Mouse (Mus musculus): ENCODE results near the gene S100a8. TPM values are rescaled to one million over a fixed set of nuclear protein-coding genes. Genes with fewer than 3 reads are reported as not detected.

The S100a8 gene
- total RNA-seq, 2 experiments from 2014 or later = 0.79 TPM; not detected in 1

- DNase-seq (ENCODE audit: extremely low spot score in 1 of 2, low spot score in 2 of 2) = peak in 1 of 2 experiments; percentile 40
- intact Hi-C loops (cut with DNase I) = no loop called here
Measured at GRCm38 (mm10) chr3:90657405-90657804, 11.4 kb upstream of the S100a8 start.

GRCm38 (mm10) chr3:90659364-90660044, 9.3 kb upstream of the S100a8 start:
- intact Hi-C loops (cut with DNase I) = no loop called here
- no peak for DNase-seq (ENCODE audit: extremely low spot score in 1 of 2, low spot score in 2 of 2)

- no peak for DNase-seq (ENCODE audit: extremely low spot score in 1 of 2, low spot score in 2 of 2)
- intact Hi-C loops (cut with DNase I) = no loop called here
Measured at GRCm38 (mm10) chr3:90664219-90664618, 4.6 kb upstream of the S100a8 start.

GRCm38 (mm10) chr3:90678656-90679055, 9.9 kb downstream of the S100a8 start:
- intact Hi-C loops (cut with DNase I) = no loop called here
- DNase-seq (ENCODE audit: extremely low spot score in 1 of 2, low spot score in 2 of 2) = no peak

- DNase-seq (ENCODE audit: extremely low spot score in 1 of 2, low spot score in 2 of 2) = no peak
- intact Hi-C loops (cut with DNase I) = no loop called here
Measured at GRCm38 (mm10) chr3:90683929-90684328, 15.2 kb downstream of the S100a8 start.

- intact Hi-C loops (cut with DNase I) = no loop called here
- DNase-seq (ENCODE audit: extremely low spot score in 1 of 2, low spot score in 2 of 2) = no peak
Measured at GRCm38 (mm10) chr3:90686835-90687234, 18.1 kb downstream of the S100a8 start.

- intact Hi-C loops (cut with DNase I) = no loop called here
- no peak for DNase-seq (ENCODE audit: extremely low spot score in 1 of 2, low spot score in 2 of 2)
Measured at GRCm38 (mm10) chr3:90693496-90693895, 24.7 kb downstream of the S100a8 start.

GRCm38 (mm10) chr3:90695613-90696012, 26.8 kb downstream of the S100a8 start, which contains the start of gene S100a9:
S100a9 (minus strand) TSS chr3:90695721.
- no peak for DNase-seq (ENCODE audit: extremely low spot score in 1 of 2, low spot score in 2 of 2)
- intact Hi-C loops (cut with DNase I) = no loop called here

GRCm38 (mm10) chr3:90702244-90702643, 33.5 kb downstream of the S100a8 start:
- intact Hi-C loops (cut with DNase I) = loop anchor here (5.0 kb wide), 1 partner anchor 35 kb away; the partner anchor contains the start of gene S100a8
- DNase-seq (ENCODE audit: extremely low spot score in 1 of 2, low spot score in 2 of 2) = no peak

GRCm38 (mm10) chr3:90708523-90709202, 39.9 kb downstream of the S100a8 start:
- peak in 1 of 2 experiments; percentile 28 for DNase-seq (ENCODE audit: extremely low spot score in 1 of 2, low spot score in 2 of 2)
- intact Hi-C loops (cut with DNase I) = loop anchor here (5.0 kb wide), 3 partner anchors 121 to 216 kb away; partner anchors contain the start of genes Chtop and Snapin

GRCm38 (mm10) chr3:90709591-90710460, 41.0 kb downstream of the S100a8 start:
- peak; percentile 57 to 89 for DNase-seq (ENCODE audit: extremely low spot score in 1 of 2, low spot score in 2 of 2)
- intact Hi-C loops (cut with DNase I) = loop anchor here (5.0 kb wide), 3 partner anchors 123 to 218 kb away; partner anchors contain the start of genes Chtop and Snapin

Other genes starting within 250 kb of the S100a8 start
- 10 to 100 TPM; 57.0 to 62.0 TPM for gene Ints3, start 235.4 kb upstream of the S100a8 start, total RNA-seq (2021)
- gene Npr1, start 203.1 kb upstream of the S100a8 start, total RNA-seq (2021) = 1 to 10 TPM; 3.4 to 4.3 TPM
- 100 to 1,000 TPM; 111 to 115 TPM for gene Ilf2, start 192.9 kb upstream of the S100a8 start, total RNA-seq (2021)
- gene Snapin, start 177.9 kb upstream of the S100a8 start, total RNA-seq (2021) = 10 to 100 TPM; 46.7 to 47.9 TPM
- gene Chtop, start 159.5 kb upstream of the S100a8 start, total RNA-seq (2021) = 100 to 1,000 TPM; 196 TPM
- gene S100a1, start 154.6 kb upstream of the S100a8 start, total RNA-seq (2021) = 10 to 100 TPM; 54.7 to 62.3 TPM
- gene S100a13, start 154.5 kb upstream of the S100a8 start, total RNA-seq (2021) = 10 to 100 TPM; 20.5 to 23.9 TPM
- not detected for gene S100a14, start 142.1 kb upstream of the S100a8 start, total RNA-seq (2021)
- 10 to 100 TPM; 73.7 to 83.6 TPM for gene S100a16, start 131.7 kb upstream of the S100a8 start, total RNA-seq (2021)
- 1 to 10 TPM; 1.7 to 1.8 TPM for gene S100a3, start 108.4 kb upstream of the S100a8 start, total RNA-seq (2021)
- not detected for gene S100a2, start 78.7 kb upstream of the S100a8 start, total RNA-seq (2021)
- not detected for gene Gm42674, start 67.1 kb upstream of the S100a8 start, total RNA-seq (2021)
- 1 to 10 TPM; 7.1 to 8.1 TPM for gene S100a4, start 65.2 kb upstream of the S100a8 start, total RNA-seq (2021)
- not detected for gene S100a5, start 60.5 kb upstream of the S100a8 start, total RNA-seq (2021)
- gene S100a6, start 56.1 kb upstream of the S100a8 start, total RNA-seq (2021) = 10 to 100 TPM; 24.2 to 31.1 TPM
- 1 to 10 TPM in 1 of 2 experiments, under 1 TPM in 1; 0.71 to 2.1 TPM for gene S100a7a, start 15.0 kb upstream of the S100a8 start, total RNA-seq (2021)
- gene S100a9, start 26.7 kb downstream of the S100a8 start, total RNA-seq (2021) = not detected
- not detected for gene Pglyrp4, start 57.9 kb downstream of the S100a8 start, total RNA-seq (2021)
- not detected for gene Gm5849, start 108.9 kb downstream of the S100a8 start, total RNA-seq (2021)

Measured in left cerebral cortex, postnatal 10 days (tissue).